Mouse (Mus musculus) ZHBTc4 (cell line): Measurements from ENCODE around the gene Olfr1453.
"Not testable (repeated sequence)": the region's sequence is repeated elsewhere in the genome, so short reads cannot be mapped to it uniquely, and the experiment has no call there.

Source experiments
- DNase-seq: peaks from one replicate; pipeline ENCODE4 v3.0.0-alpha.2; 2011; ENCODE audit warnings: low read depth, low spot score

Gene Olfr1453

GRCm38 (mm10) chr19:13028227-13028626, at the start of gene Olfr1453:
Olfr1453 (minus strand) TSS chr19:13028327.
- DNase-seq: no peak

- DNase-seq: no peak
Observed at GRCm38 (mm10) chr19:13060310-13060709, 32.2 kb upstream of the Olfr1453 start, which contains the start of gene Olfr1454. Olfr1454 (plus strand) TSS chr19:13060610.

GRCm38 (mm10) chr19:12994714-12995113, 33.4 kb downstream of the Olfr1453 start, which contains the start of gene Olfr1451:
Olfr1451 (plus strand) TSS chr19:12995014.
- no peak for DNase-seq

- DNase-seq: not testable (repeated sequence)
Observed at GRCm38 (mm10) chr19:12992316-12992715, 35.8 kb downstream of the Olfr1453 start.
